Mouse (Mus musculus): ENCODE measurements around the gene Tigar. TPM values are rescaled to one million over a fixed set of nuclear protein-coding genes. Genes with fewer than 3 reads are reported as not detected.

Tigar gene
- 10 to 100 TPM; 12.5 to 16.2 TPM for total RNA-seq (2021)
- long read RNA-seq, experiment 1, transcript Tigar-201 (6 exons, 3,651 nt), result major isoform, 9 of 19 reads
- long read RNA-seq, experiment 1, partial matches to known transcripts, result 0 of 19 reads
- long read RNA-seq, experiment 1, other reads (novel, unspliced or antisense), result 10 of 19 reads
- long read RNA-seq, experiment 2, partial matches to known transcripts, result 0 of 15 reads
- long read RNA-seq, experiment 2, other reads (novel, unspliced or antisense), result 12 of 15 reads

DNA sequence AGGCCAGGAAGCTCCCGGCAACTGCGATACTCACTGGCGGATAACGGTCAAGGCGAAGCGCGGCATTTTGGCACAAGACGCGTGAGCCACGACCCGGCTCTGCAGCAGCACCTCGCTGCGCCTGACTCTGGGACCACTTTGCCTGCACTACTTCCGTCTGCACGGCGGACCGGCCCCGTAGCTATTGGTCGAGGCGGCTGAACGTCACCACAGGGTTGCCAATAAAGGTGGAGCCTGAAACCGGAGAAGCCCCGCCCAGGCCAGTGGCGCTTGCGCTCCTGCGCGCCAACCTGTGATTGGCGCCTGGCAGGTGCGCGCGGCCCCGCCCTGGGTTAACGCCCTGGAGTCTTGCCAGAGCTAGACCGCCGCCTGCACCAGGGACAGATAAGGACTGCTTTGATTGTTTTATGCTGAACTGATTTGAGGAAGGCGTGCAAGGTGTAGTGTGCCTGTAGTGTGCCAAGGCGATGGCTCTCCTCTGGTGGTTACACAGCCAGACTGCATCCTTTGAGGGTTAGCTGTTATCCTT is at the start of gene Tigar:
Tigar (minus strand) TSS at position 156 of the 529 bp plus-strand sequence.
- DNase-seq, result peak; percentile 95

DNA sequence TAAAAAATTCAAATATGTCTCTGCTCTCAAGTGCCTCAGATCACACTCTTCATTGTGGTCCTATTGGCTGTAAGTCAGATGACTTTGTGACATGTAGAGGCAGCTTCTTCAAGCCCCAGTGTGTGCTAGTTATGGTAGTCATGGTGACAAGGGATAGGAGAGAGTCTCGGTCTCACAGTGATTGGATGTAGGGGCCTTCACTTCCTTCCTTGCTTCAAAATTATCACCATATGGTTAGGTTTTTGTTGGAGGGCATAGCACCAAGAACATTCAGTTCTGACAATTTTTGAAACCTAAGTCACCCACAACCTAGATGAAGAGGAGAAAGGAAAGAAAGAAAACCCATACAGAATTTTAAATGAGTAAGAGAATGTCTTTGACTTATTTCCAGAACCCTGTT is 48.0 kb upstream of the Tigar start:
- DNase-seq, result no peak

DNA sequence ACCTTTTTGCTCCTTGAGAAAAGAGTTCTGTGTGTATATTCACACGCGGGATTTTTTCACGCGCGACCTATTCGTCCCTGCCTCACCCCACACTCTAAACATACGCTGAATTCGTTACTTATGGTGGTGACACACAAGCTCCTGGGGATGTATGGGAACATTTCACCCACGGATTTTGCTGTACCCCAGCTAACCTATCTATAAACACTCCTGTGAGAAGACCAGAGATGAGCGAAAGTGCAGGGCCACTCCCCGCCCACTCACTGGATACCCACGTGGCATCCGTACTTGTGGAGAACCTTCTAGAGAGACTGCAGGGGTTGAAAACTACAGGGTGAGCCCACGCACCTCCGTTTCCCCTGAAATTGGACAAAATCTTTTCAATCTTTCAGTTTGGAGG is 46.1 kb upstream of the Tigar start:
- DNase-seq, result peak; percentile 52

DNA sequence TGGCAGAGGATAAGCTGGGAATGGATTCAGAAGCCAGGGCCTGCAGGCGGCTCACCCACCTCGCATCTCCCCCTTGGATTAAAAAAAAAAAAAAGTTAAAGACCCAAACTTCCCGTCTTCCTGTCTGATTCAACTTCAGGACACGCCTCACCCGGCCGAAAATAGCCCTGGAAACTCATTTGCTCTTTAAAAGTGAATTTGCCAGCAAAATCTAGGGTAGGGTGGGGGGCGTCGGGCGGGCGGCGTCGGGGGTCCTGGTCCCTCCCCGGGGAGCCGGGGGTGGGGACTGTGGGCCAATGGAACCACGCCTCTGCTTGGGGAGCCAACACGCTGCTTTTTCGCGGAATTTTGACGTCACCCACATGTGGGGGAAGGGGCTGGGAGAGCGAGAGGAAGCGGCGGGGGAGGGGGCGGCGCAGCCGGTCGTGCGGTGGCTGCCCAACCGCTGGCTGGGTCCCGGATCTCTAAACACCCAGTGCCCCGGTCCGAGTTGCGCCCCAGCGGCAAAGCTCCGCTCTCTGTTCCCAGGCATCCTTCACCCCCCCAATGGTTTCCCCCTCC is 45.4 kb upstream of the Tigar start:
- peak; percentile 84 for DNase-seq

DNA sequence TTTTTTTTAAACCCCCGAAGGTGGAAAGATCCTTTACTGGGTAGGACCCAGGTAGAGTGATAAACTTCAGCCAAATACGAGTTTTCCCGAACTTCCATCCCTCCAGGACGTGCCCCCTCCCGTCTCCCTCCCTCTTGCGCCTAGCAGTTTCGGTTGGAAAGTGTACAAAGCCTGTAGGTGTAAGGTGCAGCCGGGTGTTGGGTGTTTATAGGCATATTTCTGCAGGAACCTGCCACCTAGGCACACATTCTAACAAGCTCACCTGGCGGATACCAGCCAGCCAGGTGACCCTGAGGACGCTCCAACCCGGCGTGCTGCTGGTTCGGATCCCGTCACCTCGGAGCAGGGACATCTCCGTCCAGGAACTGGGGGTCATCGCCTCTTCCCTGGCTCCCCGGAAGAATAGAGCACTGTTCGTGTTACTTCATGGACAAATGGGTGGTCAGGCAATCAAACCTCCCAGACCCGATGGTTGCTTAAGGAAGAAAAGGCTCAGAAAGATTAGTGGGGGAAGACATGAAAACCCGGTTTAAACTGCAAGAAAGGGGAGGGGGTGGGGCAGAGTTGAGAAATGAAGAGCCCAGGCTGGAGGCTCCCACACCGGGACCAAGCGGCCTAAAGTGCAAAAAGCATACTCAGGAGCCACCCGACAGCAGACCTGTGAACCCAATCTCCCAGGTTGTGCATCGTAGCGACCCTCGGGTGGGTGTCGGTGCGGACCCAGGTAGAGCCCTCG is 44.8 kb upstream of the Tigar start:
- peak; percentile 35 for DNase-seq

DNA sequence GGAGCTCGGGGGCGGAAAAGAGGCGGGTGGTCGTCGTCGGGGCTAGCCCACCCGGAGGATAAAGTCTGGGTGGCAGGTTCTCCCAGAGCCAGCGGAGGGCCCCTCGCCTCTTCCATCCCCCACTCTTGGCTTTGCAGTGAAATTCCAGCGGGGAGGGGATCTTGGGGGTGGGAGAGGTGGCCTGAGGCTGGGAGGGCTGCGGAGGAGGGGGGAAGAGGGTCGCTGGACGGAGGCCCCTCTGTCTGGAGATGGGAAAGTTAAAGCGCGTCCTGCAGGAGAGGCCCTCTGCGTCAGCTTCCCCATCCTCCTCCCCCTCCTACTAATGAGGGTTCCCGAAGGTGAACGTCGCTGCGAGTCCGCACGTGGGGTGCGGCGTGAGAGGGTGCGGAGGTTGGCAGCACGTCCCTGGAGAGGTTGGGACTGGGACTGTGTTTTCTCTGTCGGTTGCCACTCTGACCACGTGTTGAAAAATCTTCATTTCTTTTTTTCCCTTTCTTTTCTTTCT is 44.0 kb upstream of the Tigar start:
- peak; percentile 67 for DNase-seq

DNA sequence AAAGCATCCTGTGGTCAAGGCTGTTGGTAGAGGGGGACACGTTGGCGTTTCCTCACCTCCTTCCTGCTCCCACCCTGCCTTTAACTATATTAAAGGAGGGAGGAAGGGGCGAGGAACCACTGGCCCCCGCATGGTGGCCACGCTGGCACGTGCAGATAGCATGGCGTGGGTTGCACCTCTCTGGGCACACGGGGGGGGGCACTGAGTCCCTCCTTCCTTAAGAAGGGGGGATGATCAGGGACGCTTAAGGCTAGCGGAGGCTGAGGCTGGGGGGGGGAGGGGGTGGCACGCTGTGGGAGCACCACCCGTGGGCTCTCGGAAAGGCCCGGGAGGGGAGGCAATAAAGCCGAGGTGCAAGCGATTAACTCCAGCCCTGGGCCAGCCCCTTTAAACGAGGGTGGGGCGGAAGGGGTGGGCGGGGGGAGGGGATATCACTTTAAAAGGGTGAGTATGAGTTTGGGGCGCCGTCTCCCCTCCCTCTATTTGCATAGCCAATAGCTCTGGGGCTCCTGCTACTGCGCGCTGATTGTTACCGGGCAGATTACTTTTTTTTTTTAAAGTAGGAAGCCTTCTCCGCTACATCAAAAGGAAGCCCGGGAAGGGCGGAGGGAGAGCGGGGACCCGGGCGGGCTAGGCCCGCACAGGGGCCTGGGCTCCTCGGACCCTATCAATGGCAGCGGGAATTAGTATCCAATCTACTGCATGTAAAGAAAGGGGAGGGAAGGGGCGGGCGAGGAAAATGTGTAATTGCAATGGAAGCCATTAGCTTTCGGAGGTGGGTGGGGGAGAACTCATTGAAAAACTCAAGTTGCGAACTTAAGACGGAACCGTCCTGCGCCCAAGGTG is 43.0 kb upstream of the Tigar start, which contains the start of gene Ccnd2:
Ccnd2 (minus strand) TSS at position 88 of the 846 bp plus-strand sequence.
- DNase-seq, result peak; percentile 83

DNA sequence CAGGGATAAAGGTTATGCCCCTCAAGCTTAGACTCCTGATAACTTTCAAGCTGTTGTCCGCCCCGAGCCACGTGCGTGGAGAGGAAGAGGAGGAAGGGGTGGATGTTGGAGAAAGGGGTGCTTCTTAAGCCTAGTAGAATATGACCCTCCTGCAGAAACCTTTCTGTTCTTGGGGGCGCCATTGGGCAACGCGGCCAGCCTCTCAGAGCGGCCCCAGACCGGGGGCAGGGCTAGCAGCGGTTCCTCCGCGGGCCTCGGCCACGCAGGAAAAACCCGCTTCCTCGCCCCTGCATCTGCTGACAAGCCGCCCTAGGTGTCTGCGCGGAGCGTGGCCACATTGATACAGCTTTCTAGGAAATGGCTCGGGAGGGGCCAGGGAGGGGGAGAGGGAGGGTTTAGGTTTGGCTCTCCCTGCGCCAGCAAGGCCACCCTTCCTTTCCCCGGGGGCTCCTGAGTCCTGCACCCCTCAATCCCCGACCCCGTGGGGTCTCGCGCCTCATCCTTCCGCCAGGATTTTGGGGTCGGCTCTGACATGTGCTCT is 42.3 kb upstream of the Tigar start:
- DNase-seq, result peak; percentile 60

DNA sequence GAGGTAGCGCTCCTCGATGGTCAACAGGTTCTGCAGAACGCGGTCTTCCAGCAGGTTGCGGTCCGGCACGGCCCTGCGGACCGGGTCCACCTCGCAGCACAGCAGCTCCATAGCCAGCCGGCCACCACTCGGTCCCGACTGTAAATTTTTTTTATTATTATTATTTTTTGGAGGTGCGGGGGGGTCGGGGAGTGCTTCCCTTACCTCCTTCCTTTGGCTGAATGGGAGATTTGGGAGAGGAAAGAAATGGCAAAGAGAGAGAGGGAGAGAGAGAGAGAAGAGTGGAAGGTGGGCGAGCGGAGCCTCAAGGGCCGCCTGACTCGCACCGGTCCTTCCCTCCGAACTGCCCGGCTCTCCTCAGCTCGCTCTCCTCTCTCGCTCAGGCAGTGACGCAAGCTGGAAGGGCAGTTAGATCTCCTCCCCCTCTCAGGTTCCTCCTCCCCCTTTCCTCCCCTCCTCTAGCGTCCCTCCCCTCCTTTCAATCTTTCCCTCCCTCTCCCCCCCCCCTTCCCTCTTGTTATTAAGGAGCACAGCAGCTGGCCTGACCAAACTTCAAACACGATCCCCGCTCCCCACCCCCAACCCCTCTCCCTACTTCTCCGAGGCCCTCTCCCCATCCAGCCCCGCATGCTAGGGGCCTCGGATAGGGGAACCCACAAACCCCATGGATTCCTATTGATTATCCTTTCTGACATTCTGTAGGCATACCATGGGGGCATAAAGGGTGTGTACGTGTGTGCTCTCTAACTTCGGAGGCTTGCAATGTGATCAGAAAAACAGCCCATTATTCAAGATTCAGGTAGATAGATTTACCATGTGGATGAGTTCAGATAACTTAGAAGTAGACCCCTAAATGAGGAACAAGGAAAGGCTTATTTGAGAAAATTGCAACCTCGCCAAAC is 41.6 kb upstream of the Tigar start:
- DNase-seq, result peak; percentile 90

DNA sequence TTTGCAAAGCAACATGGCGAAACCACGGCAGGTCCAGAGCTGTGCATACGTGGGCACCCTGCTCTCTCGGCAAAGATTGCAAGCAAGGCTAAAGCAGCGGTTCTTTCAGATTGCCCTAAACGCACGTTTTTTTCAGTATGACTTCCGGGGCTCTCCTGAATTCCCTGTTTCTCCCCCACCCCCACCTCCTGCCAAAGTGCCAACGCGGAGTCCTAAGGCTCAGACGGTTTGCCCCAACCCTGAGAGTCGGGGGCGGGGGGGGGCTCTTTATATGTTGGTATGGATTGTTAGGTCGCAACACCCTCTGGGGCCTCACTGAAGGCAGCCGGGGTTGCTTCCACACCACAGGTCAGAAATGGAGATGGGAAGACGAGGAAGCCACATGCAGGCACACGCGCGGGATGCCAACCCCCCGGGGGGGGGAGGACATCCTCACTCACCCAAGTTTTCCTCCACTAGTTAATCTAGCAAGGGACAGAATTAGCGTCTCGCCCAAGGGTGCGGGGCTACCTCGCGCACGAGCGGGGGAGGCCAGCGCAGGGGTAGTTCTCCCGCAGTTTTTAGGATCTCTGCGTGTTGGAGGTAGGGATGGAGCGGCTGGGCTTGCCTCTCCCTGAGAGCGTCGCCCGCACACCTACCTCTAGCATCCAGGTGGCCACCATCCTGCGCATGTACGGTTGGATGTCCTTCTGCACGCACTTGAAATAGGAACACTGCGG is 40.7 kb upstream of the Tigar start:
- peak; percentile 62 for DNase-seq

DNA sequence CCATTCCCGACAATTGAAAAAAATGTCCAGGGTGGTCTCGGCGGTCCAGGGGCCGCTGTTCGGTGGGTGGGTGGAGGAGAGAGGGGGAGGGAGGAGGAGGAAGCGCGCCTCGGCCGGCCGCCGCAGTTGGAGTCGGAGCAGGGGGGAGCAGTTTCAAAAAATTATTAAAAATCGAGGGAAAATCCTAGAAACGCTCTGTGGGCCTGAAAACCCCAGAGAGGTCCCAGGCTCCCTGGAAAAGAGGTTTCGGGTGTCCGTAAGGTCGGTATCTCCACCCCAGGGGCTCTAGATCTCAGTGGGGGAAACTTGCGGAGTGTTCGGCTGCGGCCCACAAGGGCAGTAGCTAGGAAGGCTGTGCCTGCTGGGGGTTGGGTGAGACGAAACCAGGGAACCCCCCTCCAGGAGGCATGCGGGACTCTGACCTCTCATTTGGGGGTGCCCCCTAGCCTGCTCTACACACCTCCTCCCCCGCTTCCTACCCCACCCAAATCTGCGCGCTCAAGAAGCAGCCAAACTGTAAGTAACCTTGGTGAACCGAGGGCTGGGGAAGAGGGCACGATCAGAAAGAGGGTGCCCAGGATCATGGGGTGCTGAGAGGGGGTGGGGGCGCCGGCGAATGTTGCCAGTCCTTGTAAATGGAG is 40.1 kb upstream of the Tigar start:
- DNase-seq, result peak; percentile 69

DNA sequence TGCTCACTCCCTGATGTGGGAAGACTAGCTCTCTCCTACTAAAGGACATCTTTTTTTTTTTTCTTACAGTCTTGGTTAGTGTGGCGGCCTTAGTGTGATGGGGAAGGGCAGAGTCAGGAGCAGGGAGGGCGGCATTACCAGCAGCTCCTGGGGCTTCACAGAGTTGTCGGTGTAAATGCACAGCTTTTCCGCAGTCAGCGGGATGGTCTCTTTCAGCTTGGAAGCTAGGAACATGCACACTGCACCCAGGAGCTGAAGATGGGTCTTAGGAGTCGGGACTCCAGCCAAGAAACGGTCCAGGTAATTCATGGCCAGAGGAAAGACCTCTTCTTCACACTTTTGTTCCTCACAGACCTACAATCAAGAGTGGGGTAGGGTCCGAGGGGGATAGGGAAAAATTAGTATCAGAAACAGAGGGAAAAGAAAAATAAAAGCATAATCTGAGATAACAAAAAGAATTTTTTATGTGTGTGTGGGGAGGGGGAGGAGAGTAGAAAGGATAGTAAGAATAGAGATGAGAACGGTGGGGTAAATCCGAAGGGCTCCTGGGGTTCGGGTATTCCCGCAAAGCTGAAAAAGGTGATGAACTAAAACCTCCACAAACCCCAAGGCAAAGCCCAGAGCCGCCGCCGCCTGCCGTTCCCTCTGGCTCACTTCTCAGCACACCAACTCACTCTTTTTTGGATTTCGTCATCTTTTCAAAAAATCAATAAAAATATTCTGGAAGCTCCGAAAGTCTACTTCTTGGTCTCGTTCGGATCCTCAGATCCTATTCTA is 39.4 kb upstream of the Tigar start:
- peak; percentile 66 for DNase-seq

DNA sequence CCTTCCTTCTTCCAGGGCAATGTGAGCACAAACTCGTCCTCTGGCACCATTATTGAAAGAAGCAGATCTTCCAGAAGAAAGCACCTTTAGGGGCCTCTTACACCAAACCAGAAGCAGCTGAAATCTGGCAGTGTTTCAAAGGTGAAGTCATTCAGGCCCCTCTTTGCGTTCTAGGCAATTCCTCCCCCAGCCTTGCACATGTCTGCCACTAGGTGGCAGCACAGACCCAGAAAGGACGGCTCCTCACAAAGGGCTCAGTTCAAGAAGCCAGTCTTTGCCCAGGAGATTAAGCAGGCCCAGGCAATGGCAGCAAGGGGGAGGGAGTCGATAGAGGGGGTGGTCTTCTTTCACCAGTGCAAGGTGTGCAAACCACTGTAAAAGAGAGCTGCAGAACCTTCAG is 38.3 kb upstream of the Tigar start:
- DNase-seq, result peak; percentile 91

DNA sequence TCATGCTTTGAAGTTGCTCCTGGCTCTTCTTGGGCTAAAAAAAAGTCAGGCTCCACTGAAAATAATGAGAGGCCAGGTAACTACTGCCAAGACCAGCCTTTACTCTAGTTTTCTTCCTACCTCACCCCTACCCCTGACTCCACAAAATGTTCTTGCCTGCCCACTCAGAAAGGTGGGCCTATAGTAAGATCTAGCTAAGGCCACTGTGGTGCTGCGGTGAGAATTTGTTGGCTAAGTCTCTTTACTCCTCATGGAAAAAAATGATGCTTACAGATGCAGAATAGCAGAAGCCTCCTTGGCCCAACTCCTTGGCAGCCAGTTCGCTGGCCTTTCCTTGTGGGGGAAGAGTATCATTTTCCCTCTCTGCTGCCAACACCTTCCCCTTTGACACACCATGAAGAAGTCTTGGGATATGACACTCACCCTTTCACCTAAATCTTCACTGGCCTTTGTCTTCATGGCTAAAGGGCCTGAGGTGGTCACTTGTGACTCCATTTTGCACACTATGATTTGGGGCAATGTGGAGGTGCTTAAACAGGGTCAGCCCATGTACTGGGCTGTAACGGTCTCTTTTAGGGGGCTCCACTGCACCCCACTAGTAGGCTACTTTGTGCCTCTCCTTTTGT is 37.1 kb upstream of the Tigar start:
- no peak for DNase-seq

DNA sequence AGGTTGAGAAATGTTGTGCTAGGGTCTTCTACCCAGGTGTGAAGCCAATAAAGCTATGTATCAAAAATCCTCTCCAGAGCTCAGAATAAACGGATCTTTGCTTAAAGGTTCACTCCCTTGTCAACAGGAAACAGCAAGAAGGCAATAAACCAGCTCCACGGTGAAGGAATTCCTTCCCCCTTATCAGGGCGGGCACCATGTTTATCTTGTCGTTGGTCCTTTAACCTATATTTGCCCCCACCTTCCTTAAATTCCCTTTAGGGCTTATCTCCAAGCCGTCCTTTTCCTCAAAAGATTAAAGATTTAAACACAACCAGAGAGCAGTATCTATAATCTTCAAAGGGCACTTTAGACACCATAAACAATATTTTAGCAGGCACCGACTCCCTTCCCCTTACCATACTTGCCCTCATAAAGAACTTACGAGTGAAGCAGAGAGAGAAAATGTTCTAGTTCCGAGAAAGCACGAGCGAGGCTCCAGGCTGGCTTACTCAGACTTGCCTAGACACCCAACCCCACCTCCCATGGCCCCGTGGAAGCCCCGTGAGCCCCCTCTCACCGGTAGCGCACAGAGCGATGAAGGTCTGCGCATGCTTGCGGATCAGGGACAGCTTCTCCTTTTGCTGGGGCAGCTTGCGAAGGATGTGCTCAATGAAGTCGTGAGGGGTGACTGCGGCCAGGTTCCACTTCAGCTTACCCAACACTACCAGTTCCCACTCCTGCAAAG is 36.3 kb upstream of the Tigar start:
- no peak for DNase-seq

DNA sequence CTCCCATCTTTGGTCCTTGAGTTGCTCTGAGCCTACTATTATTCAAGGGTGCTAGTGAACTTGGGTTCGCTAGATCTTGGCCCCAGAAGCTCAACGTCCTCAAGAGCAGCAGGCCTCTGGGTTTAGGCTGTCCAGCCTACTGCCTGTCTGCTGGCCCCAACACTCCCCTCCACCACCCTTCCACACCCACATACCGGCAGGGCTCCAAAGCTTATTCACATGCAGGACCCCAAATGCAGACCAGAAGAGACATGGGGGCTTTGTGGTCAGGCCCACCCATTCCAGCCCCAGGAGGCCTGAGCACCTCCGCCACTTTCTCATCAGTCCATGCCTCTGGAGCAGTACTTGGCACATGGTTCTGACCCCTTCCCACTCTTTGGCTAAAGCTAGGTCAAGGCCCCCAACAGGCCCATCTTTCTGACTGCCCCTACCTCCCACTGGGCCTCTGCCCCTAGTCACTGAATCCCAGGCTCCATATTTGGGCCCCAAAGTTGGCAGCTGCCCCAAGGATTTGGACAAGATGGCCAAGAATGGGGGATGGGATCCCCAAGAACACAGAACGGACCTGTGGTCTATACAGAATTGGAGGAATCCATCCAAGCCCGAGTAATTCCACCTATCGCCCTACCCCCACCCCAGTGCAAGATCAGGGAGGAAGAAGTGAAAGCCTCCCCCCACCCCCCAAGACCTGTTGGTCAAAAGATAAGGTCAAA is 34.4 kb upstream of the Tigar start:
- DNase-seq, result no peak

DNA sequence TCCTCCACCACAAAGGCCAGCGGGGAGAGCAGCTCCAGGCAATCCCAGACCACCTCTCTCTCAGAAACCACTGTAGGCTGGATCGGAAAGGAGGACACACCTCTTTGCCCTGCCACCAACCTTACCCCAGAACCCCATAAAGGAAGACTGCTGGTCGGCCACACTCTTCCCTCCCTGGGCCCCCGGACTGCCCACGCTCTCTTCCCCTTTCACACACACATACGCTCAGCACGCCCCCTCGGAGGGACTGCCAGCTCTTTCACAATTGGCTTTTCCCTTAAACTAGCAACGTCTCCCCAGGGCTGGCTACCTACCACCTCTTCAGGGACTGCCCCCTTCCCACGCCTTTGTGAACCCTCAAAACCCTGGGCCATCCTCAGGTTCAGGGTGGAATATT is 33.8 kb upstream of the Tigar start:
- no peak for DNase-seq

Measured in adrenal gland, postnatal 10 days (tissue).